Mouse (Mus musculus) stomach, embryonic 16.5 days (tissue): ENCODE data around the gene C130060K24Rik. TPM values are rescaled to one million over a fixed set of nuclear protein-coding genes. Genes with fewer than 3 reads are reported as not detected.

Experiments used
- ATAC-seq: fragments of 200-750 bp; cut with Nextera tagmentation; 2 replicates; pipeline ENCODE4 v1.8.0; 2017; ENCODE audit warnings: moderate number of reproducible peaks, moderate TSS enrichment; ENCODE audit not compliant: insufficient read depth, low FRiP score
- H3K27ac ChIP-seq: fragments of 300-500 bp; sonication (generic); 2 replicates; pipeline ENCODE4 v1.5.1; 2014; ENCODE audit warnings: low read length
- H3K27me3 ChIP-seq: fragments of 300-500 bp; sonication (generic); 2 replicates; pipeline ENCODE4 v1.6.1; 2014; ENCODE audit warnings: low read length, control low read depth, mixed read lengths; ENCODE audit not compliant: control insufficient read depth, insufficient read depth
- H3K36me3 ChIP-seq: fragments of 300-500 bp; sonication (generic); 2 replicates; pipeline ENCODE4 v1.6.1; 2014; ENCODE audit warnings: low read length; ENCODE audit not compliant: control insufficient read depth, insufficient read depth
- H3K4me1 ChIP-seq: fragments of 300-500 bp; sonication (generic); 2 replicates; pipeline ENCODE4 v1.6.1; 2014; ENCODE audit warnings: low read length, control low read depth, mixed read lengths; ENCODE audit not compliant: control insufficient read depth, insufficient read depth
- H3K4me2 ChIP-seq: fragments of 300-500 bp; sonication (generic); 2 replicates; pipeline ENCODE4 v1.6.1; 2014; ENCODE audit warnings: low read depth, low read length, mixed read lengths
- H3K4me3 ChIP-seq: fragments of 300-500 bp; sonication (generic); replicated peaks from 2 replicates; pipeline ENCODE4 v1.5.1; 2014; ENCODE audit warnings: mild to moderate bottlenecking, low read length
- H3K9ac ChIP-seq: fragments of 300-500 bp; sonication (generic); 2 replicates; pipeline ENCODE4 v1.6.1; 2014; ENCODE audit warnings: low read length
- H3K9me3 ChIP-seq: fragments of 300-500 bp; sonication (generic); replicated peaks from 2 replicates; pipeline ENCODE4 v1.6.1; 2016; ENCODE audit warnings: low read length, control low read depth; ENCODE audit not compliant: control insufficient read depth
- WGBS: fragments of 180-500 bp; shearing (Covaris S2); extraction: QIAGEN DNeasy Blood & Tissue Kit; methylation state at CpG from one replicate; pipeline ENCODE4 v1.1.7; 2014; 5-methylcytosine and 5-hydroxymethylcytosine counted together
- polyA plus RNA-seq: library from polyadenylated mRNA; unstranded; fragments of >200 nt; fragmentation: Nextera tagmentation; extraction: Ambion mirVana; gene quantifications from 2 replicates; pipeline ENCODE4 v1.2.1, GENCODE M21; 2015

Gene C130060K24Rik
- polyA plus RNA-seq, 1 experiment from 2014 or later: 0.21 TPM

- H3K9ac ChIP-seq: no peak overlapping the region
- no peaks in the 10 kb centered on the region for H3K27me3 ChIP-seq
- H3K4me2 ChIP-seq: no peak overlapping the region
- no peaks in the 10 kb centered on the region for H3K36me3 ChIP-seq
- 63% methylated on average over 8 of the region's 8 CpGs for WGBS
- H3K27ac ChIP-seq: no peak overlapping the region
- H3K9me3 ChIP-seq: no peaks in the 10 kb centered on the region
- H3K4me1 ChIP-seq: no peaks in the 10 kb centered on the region
- no peak for ATAC-seq
- no peak overlapping the region for H3K4me3 ChIP-seq
Measured at GRCm38 (mm10) chr6:65427065-65427464, 46.2 kb downstream of the C130060K24Rik start.

GRCm38 (mm10) chr6:65433159-65433558, 52.3 kb downstream of the C130060K24Rik start:
- Histone ChIP-seq H3K4me2 (no peak overlapping the region), H3K27ac (no peak overlapping the region), H3K9me3 (no peaks in the 10 kb centered on the region), H3K9ac (no peak overlapping the region), H3K27me3 (no peaks in the 10 kb centered on the region), H3K4me3 (no peak overlapping the region), H3K36me3 (no peaks in the 10 kb centered on the region), H3K4me1 (no peaks in the 10 kb centered on the region)
- ATAC-seq: no peak
- WGBS: 76% methylated on average over 5 of the region's 5 CpGs

- no peak overlapping the region for H3K4me2 ChIP-seq
- ATAC-seq: no peak; the same call in 1 of the 2 replicates
Measured at GRCm38 (mm10) chr6:65453465-65453864, 72.6 kb downstream of the C130060K24Rik start.

GRCm38 (mm10) chr6:65465294-65465693, 84.4 kb downstream of the C130060K24Rik start:
- Histone ChIP-seq H3K4me2 (no peak overlapping the region), H3K36me3 (no peaks in the 10 kb centered on the region), H3K9me3 (no peaks in the 10 kb centered on the region), H3K27ac (no peak overlapping the region), H3K4me1 (no peaks in the 10 kb centered on the region), H3K27me3 (no peaks in the 10 kb centered on the region), H3K9ac (no peak overlapping the region), H3K4me3 (no peak overlapping the region)
- ATAC-seq: no peak
- WGBS: 95% methylated on average over 1 of the region's 1 CpGs

More at GRCm38 (mm10) chr6:65453465-65453864, 72.6 kb downstream of the C130060K24Rik start:
- Histone ChIP-seq H3K9ac (no peak overlapping the region), H3K27ac (no peak overlapping the region), H3K4me3 (no peak overlapping the region), H3K36me3 (no peaks in the 10 kb centered on the region), H3K4me1 (no peaks in the 10 kb centered on the region), H3K27me3 (no peaks in the 10 kb centered on the region), H3K9me3 (no peaks in the 10 kb centered on the region)

- no peak overlapping the region for H3K4me3 ChIP-seq
- H3K27me3 ChIP-seq: no peaks in the 10 kb centered on the region
- no peak overlapping the region for H3K27ac ChIP-seq
- no peaks in the 10 kb centered on the region for H3K9me3 ChIP-seq
- no peak overlapping the region for H3K9ac ChIP-seq
- no peaks in the 10 kb centered on the region for H3K36me3 ChIP-seq
- H3K4me2 ChIP-seq: no peak overlapping the region
- 80% methylated on average over 5 of the region's 5 CpGs for WGBS
- no peak for ATAC-seq
- no peaks in the 10 kb centered on the region for H3K4me1 ChIP-seq
Measured at GRCm38 (mm10) chr6:65470320-65470719, 89.4 kb downstream of the C130060K24Rik start.

- no peak overlapping the region for H3K9ac ChIP-seq
- no peaks in the 10 kb centered on the region for H3K36me3 ChIP-seq
- H3K4me3 ChIP-seq: no peak overlapping the region
- no peak overlapping the region for H3K27ac ChIP-seq
- H3K4me2 ChIP-seq: no peak overlapping the region
- H3K9me3 ChIP-seq: no peaks in the 10 kb centered on the region
- ATAC-seq: no peak
- H3K27me3 ChIP-seq: no peaks in the 10 kb centered on the region
- WGBS: 74% methylated on average over 7 of the region's 7 CpGs
- H3K4me1 ChIP-seq: no peaks in the 10 kb centered on the region
Measured at GRCm38 (mm10) chr6:65472455-65472854, 91.5 kb downstream of the C130060K24Rik start.

- H3K4me3 ChIP-seq: no peak overlapping the region
- H3K9me3 ChIP-seq: no peaks in the 10 kb centered on the region
- no peaks in the 10 kb centered on the region for H3K36me3 ChIP-seq
- H3K4me1 ChIP-seq: no peaks in the 10 kb centered on the region
- no peak for ATAC-seq
- no peak overlapping the region for H3K9ac ChIP-seq
- no peak overlapping the region for H3K27ac ChIP-seq
- H3K4me2 ChIP-seq: no peak overlapping the region
- H3K27me3 ChIP-seq: no peaks in the 10 kb centered on the region
Measured at GRCm38 (mm10) chr6:65498786-65499185, 117.9 kb downstream of the C130060K24Rik start.

Other genes with a start within 250 kb of the C130060K24Rik start
- 4.8 and 7.7 TPM in 2 replicates for gene Hpgds, start 236.2 kb upstream of the C130060K24Rik start, polyA plus RNA-seq
- gene Tnip3, start 144.2 kb downstream of the C130060K24Rik start, polyA plus RNA-seq: 0.11 and 0.22 TPM in 2 replicates